Mouse (Mus musculus) myocyte (in vitro differentiated cells): ENCODE results near the gene C1qtnf3. TPM values are rescaled to one million over a fixed set of nuclear protein-coding genes. Genes with fewer than 3 reads are reported as not detected.

ENCODE experiments used
- H3K27me3 ChIP-seq: one replicate; pipeline ENCODE4 v1.6.1; 2011; ENCODE audit not compliant: control insufficient read depth, insufficient read depth, insufficient read length
- H3K36me3 ChIP-seq: one replicate; pipeline ENCODE4 v1.6.1; 2011; ENCODE audit not compliant: control insufficient read depth, insufficient read depth
- H3K4me2 ChIP-seq: one replicate; pipeline ENCODE4 v1.6.1; 2011; ENCODE audit warnings: low read depth, control low read depth
- H3K4me3 ChIP-seq: one replicate; pipeline ENCODE4 v1.5.1; 2011; ENCODE audit warnings: mild to moderate bottlenecking, control low read depth, moderate library complexity
- H3K79me2 ChIP-seq: one replicate; pipeline ENCODE4 v1.6.1; 2011; ENCODE audit not compliant: control insufficient read depth, insufficient read depth
- H3ac ChIP-seq: one replicate; pipeline ENCODE4 v1.6.1; 2011; ENCODE audit not compliant: control insufficient read depth, insufficient read length
- CEBPB ChIP-seq: IDR thresholded peaks from 2 replicates; pipeline ENCODE4 v1.6.1; 2011; ENCODE audit warnings: mild to moderate bottlenecking, moderate library complexity; ENCODE audit not compliant: poor library complexity, insufficient read depth, severe bottlenecking
- E2F4 ChIP-seq: IDR thresholded peaks from one replicate; pipeline ENCODE4 v1.6.1; 2011; ENCODE audit warnings: mild to moderate bottlenecking, control low read depth, moderate library complexity; ENCODE audit not compliant: insufficient read depth
- MAX ChIP-seq: IDR thresholded peaks from one replicate; pipeline ENCODE4 v1.6.1; 2011; ENCODE audit warnings: low read depth, mild to moderate bottlenecking, control low read depth
- MYOD1 ChIP-seq, 3 experiments: IDR thresholded peaks; one replicate each; pipeline ENCODE4 v1.6.1; 2011; ENCODE audit warnings: control low read depth in 2 of 3, low read depth in 2 of 3, mild to moderate bottlenecking in 2 of 3, moderate library complexity in 1 of 3; ENCODE audit not compliant: insufficient read length in 2 of 3, control insufficient read depth in 1 of 3
- MYOG ChIP-seq, 3 experiments: IDR thresholded peaks; one replicate each; pipeline ENCODE4 v1.6.1; 2011; ENCODE audit warnings: control low read depth in 2 of 3, low read depth in 2 of 3, mild to moderate bottlenecking in 2 of 3; ENCODE audit not compliant: insufficient read length in 2 of 3, control insufficient read depth in 1 of 3, insufficient read depth in 1 of 3
- POLR2A ChIP-seq: IDR thresholded peaks from one replicate; pipeline ENCODE4 v1.6.1; 2011; ENCODE audit warnings: low read depth, mild to moderate bottlenecking, control low read depth, moderate library complexity; ENCODE audit not compliant: insufficient read length
- POLR2AphosphoS2 ChIP-seq: IDR thresholded peaks from one replicate; pipeline ENCODE4 v1.6.1; 2011; ENCODE audit warnings: low read depth, control low read depth; ENCODE audit not compliant: insufficient read length
- REST ChIP-seq: IDR thresholded peaks from one replicate; pipeline ENCODE4 v1.6.1; 2011; ENCODE audit warnings: mild to moderate bottlenecking, control low read depth, moderate library complexity; ENCODE audit not compliant: insufficient read depth, insufficient read length
- SRF ChIP-seq: IDR thresholded peaks from one replicate; pipeline ENCODE4 v1.6.1; 2011; ENCODE audit warnings: low read depth; ENCODE audit not compliant: control insufficient read depth, insufficient read length
- TCF12 ChIP-seq: IDR thresholded peaks from one replicate; pipeline ENCODE4 v1.6.1; 2011; ENCODE audit warnings: mild to moderate bottlenecking, control low read depth; ENCODE audit not compliant: poor library complexity, insufficient read depth, severe bottlenecking
- TCF3 ChIP-seq: IDR thresholded peaks from one replicate; pipeline ENCODE4 v1.6.1; 2011; ENCODE audit warnings: low read depth, control low read depth; ENCODE audit not compliant: insufficient read length
- USF1 ChIP-seq: IDR thresholded peaks from one replicate; pipeline ENCODE4 v1.6.1; 2011; ENCODE audit warnings: low read depth, mild to moderate bottlenecking, control low read depth, moderate library complexity
- polyA plus RNA-seq: library from polyadenylated mRNA; unstranded; fragments of >200 nt; fragmentation: generic; extraction: Trizol; gene quantifications from one replicate; pipeline ENCODE4 v1.2.1, GENCODE M21; 2012; ENCODE audit warnings: missing spikeins

Gene C1qtnf3
- polyA plus RNA-seq, 1 experiment = 77.5 TPM

- peak within 1 kb of the TSS; percentile 19 for H3K4me2 ChIP-seq
- H3K4me3 ChIP-seq = no peak within 1 kb of the TSS
- no peaks in the 10 kb centered on the region for H3K79me2 ChIP-seq
- peaks cover 11% of the 10 kb centered on the region for H3K36me3 ChIP-seq
- H3K27me3 ChIP-seq = no peaks in the 10 kb centered on the region
- H3ac ChIP-seq = no peak within 1 kb of the TSS
- no peak for TF ChIP-seq CEBPB
Measured at GRCm38 (mm10) chr15:11000421-11000820, 48.3 kb downstream of the C1qtnf3 start, which contains the start of gene Slc45a2. TSS of gene Slc45a2 (plus strand) at chr15:11000721.

GRCm38 (mm10) chr15:11003791-11004190, 51.7 kb downstream of the C1qtnf3 start:
- no peak overlapping the region for H3K4me3 ChIP-seq
- H3K27me3 ChIP-seq = peaks cover 6% of the 10 kb centered on the region
- no peak overlapping the region for H3K4me2 ChIP-seq
- TF ChIP-seq REST (no peak), TCF12 (no peak), MYOD1 (IDR thresholded peaks at IDR 0.05; ENCODE audit: control insufficient read depth in 1 of 3, insufficient read length in 2 of 3, low read depth in 2 of 3) (no peak), E2F4 (no peak), POLR2A (no peak), MYOG (IDR thresholded peaks at IDR 0.05; ENCODE audit: control insufficient read depth in 1 of 3, insufficient read depth in 1 of 3, insufficient read length in 2 of 3, low read depth in 2 of 3) (no peak), POLR2AphosphoS2 (no peak), SRF (no peak), TCF3 (no peak), USF1 (no peak), CEBPB (no peak), MAX (no peak)
- no peaks in the 10 kb centered on the region for H3K36me3 ChIP-seq
- no peak overlapping the region for H3ac ChIP-seq
- no peaks in the 10 kb centered on the region for H3K79me2 ChIP-seq

- Histone ChIP-seq H3K79me2 (no peaks in the 10 kb centered on the region), H3K4me2 (no peak overlapping the region), H3K4me3 (no peak overlapping the region), H3K36me3 (no peaks in the 10 kb centered on the region), H3K27me3 (peaks cover 6% of the 10 kb centered on the region), H3ac (no peak overlapping the region)
- no peak for TF ChIP-seq POLR2AphosphoS2
- no peak for TF ChIP-seq TCF12
- TF ChIP-seq MAX = no peak
- TF ChIP-seq POLR2A = no peak
- TF ChIP-seq TCF3 = no peak
- no peak for TF ChIP-seq CEBPB
- TF ChIP-seq MYOD1 (IDR thresholded peaks at IDR 0.05; ENCODE audit: control insufficient read depth in 1 of 3, insufficient read length in 2 of 3, low read depth in 2 of 3) = no peak
- no peak for TF ChIP-seq REST
- TF ChIP-seq USF1 = no peak
- TF ChIP-seq MYOG (IDR thresholded peaks at IDR 0.05; ENCODE audit: control insufficient read depth in 1 of 3, insufficient read depth in 1 of 3, insufficient read length in 2 of 3, low read depth in 2 of 3) = no peak
- no peak for TF ChIP-seq E2F4
- TF ChIP-seq SRF = no peak
Measured at GRCm38 (mm10) chr15:11004646-11005045, 52.5 kb downstream of the C1qtnf3 start.

- Histone ChIP-seq H3K4me3 (no peak overlapping the region), H3ac (no peak overlapping the region), H3K36me3 (no peaks in the 10 kb centered on the region), H3K4me2 (no peak overlapping the region), H3K27me3 (peaks cover 25% of the 10 kb centered on the region), H3K79me2 (no peaks in the 10 kb centered on the region)
- TF ChIP-seq MYOD1 (IDR thresholded peaks at IDR 0.05; ENCODE audit: control insufficient read depth in 1 of 3, insufficient read length in 2 of 3, low read depth in 2 of 3) (no peak), POLR2A (no peak), MAX (no peak), TCF3 (no peak), USF1 (no peak), REST (no peak), CEBPB (no peak), MYOG (IDR thresholded peaks at IDR 0.05; ENCODE audit: control insufficient read depth in 1 of 3, insufficient read depth in 1 of 3, insufficient read length in 2 of 3, low read depth in 2 of 3) (no peak), POLR2AphosphoS2 (no peak), E2F4 (no peak), TCF12 (no peak), SRF (no peak)
Measured at GRCm38 (mm10) chr15:11008756-11009155, 56.6 kb downstream of the C1qtnf3 start.

- Histone ChIP-seq H3K4me3 (no peak overlapping the region), H3K36me3 (no peaks in the 10 kb centered on the region), H3K4me2 (no peak overlapping the region), H3K79me2 (no peaks in the 10 kb centered on the region), H3K27me3 (peaks cover 29% of the 10 kb centered on the region), H3ac (no peak overlapping the region)
- no peak for TF ChIP-seq SRF
- no peak for TF ChIP-seq E2F4
- TF ChIP-seq TCF12 = no peak
- TF ChIP-seq MYOG (IDR thresholded peaks at IDR 0.05; ENCODE audit: control insufficient read depth in 1 of 3, insufficient read depth in 1 of 3, insufficient read length in 2 of 3, low read depth in 2 of 3) = no peak
- TF ChIP-seq MAX = no peak
- TF ChIP-seq TCF3 = no peak
- no peak for TF ChIP-seq POLR2AphosphoS2
- no peak for TF ChIP-seq POLR2A
- TF ChIP-seq REST = no peak
- TF ChIP-seq MYOD1 (IDR thresholded peaks at IDR 0.05; ENCODE audit: control insufficient read depth in 1 of 3, insufficient read length in 2 of 3, low read depth in 2 of 3) = no peak
Measured at GRCm38 (mm10) chr15:11010976-11011548, 58.9 kb downstream of the C1qtnf3 start.
